Mouse (Mus musculus) midbrain, embryonic 16.5 days (tissue): ENCODE measurements around the gene Prr12. TPM values are rescaled to one million over a fixed set of nuclear protein-coding genes. Genes with fewer than 3 reads are reported as not detected.

Experiments used
- ATAC-seq: fragments of 200-750 bp; cut with Nextera tagmentation; 2 replicates; pipeline ENCODE4 v1.8.0; 2017; ENCODE audit warnings: moderate TSS enrichment
- H3K27ac ChIP-seq: fragments of 300-500 bp; sonication (generic); 2 replicates; pipeline ENCODE4 v1.5.1; 2014; ENCODE audit warnings: mild to moderate bottlenecking, low read length, mixed read lengths
- H3K27me3 ChIP-seq: fragments of 300-500 bp; sonication (generic); 2 replicates; pipeline ENCODE4 v1.6.1; 2014; ENCODE audit warnings: low read depth, low read length, mixed read lengths; ENCODE audit not compliant: control insufficient read depth, insufficient read depth
- H3K36me3 ChIP-seq: fragments of 300-500 bp; sonication (generic); 2 replicates; pipeline ENCODE4 v1.6.1; 2014; ENCODE audit warnings: mild to moderate bottlenecking, low read length, moderate library complexity, mixed read lengths; ENCODE audit not compliant: control insufficient read depth, insufficient read depth
- H3K4me1 ChIP-seq: fragments of 300-500 bp; sonication (generic); 2 replicates; pipeline ENCODE4 v1.6.1; 2014; ENCODE audit warnings: mild to moderate bottlenecking, low read length, mixed read lengths; ENCODE audit not compliant: control insufficient read depth, insufficient read depth
- H3K4me2 ChIP-seq: fragments of 300-500 bp; sonication (generic); 2 replicates; pipeline ENCODE4 v1.6.1; 2014; ENCODE audit warnings: mild to moderate bottlenecking, low read length, mixed read lengths
- H3K4me3 ChIP-seq: fragments of 300-500 bp; sonication (generic); 2 replicates; pipeline ENCODE4 v1.5.1; 2014; ENCODE audit warnings: low read depth, mild to moderate bottlenecking, low read length, moderate library complexity, mixed read lengths
- H3K9ac ChIP-seq: fragments of 300-500 bp; sonication (generic); 2 replicates; pipeline ENCODE4 v1.6.1; 2014; ENCODE audit warnings: low read depth, low read length, mixed read lengths
- H3K9me3 ChIP-seq: fragments of 300-500 bp; sonication (generic); replicated peaks from 2 replicates; pipeline ENCODE4 v1.6.1; 2014; ENCODE audit warnings: mild to moderate bottlenecking, low read length, mixed read lengths; ENCODE audit not compliant: control insufficient read depth, poor library complexity, severe bottlenecking
- WGBS: fragments of 180-500 bp; shearing (Covaris S2); extraction: QIAGEN DNeasy Blood & Tissue Kit; methylation state at CpG from one replicate; pipeline ENCODE4 v1.1.7; 2014; 5-methylcytosine and 5-hydroxymethylcytosine counted together
- polyA plus RNA-seq: library from polyadenylated mRNA; unstranded; fragments of >200 nt; fragmentation: Nextera tagmentation; extraction: Ambion mirVana; gene quantifications from 2 replicates; pipeline ENCODE4 v1.2.1, GENCODE M21; 2015

The Prr12 gene
- polyA plus RNA-seq, 1 experiment from 2014 or later, result 13.6 TPM

GRCm38 (mm10) chr7:45092828-45093515 lies 40.3 kb upstream of the Prr12 start:
- ATAC-seq, result no peak
- 74% methylated on average over 12 of the region's 12 CpGs for WGBS
- Histone ChIP-seq H3K4me2 (no peak overlapping the region), H3K4me1 (peaks cover 5% of the 10 kb centered on the region), H3K9ac (no peak overlapping the region), H3K36me3 (no peaks in the 10 kb centered on the region), H3K9me3 (no peaks in the 10 kb centered on the region), H3K27ac (no peak overlapping the region), H3K4me3 (no peak overlapping the region), H3K27me3 (no peaks in the 10 kb centered on the region)

- Histone ChIP-seq H3K36me3 (no peaks in the 10 kb centered on the region), H3K27ac (no peak within 1 kb of the TSS), H3K4me3 (peak within 1 kb of the TSS; percentile 40), H3K9ac (peak within 1 kb of the TSS; percentile 57), H3K4me2 (peak within 1 kb of the TSS; percentile 60), H3K9me3 (no peaks in the 10 kb centered on the region), H3K4me1 (peaks cover 5% of the 10 kb centered on the region), H3K27me3 (no peaks in the 10 kb centered on the region)
- 0% methylated on average over 16 of the region's 16 CpGs for WGBS
- ATAC-seq, result peak; percentile 94
Measured at GRCm38 (mm10) chr7:45092048-45092447, 39.4 kb upstream of the Prr12 start, which contains the start of gene Rcn3. TSS of gene Rcn3 (minus strand) at chr7:45092221.

GRCm38 (mm10) chr7:45091001-45091990 lies 38.6 kb upstream of the Prr12 start:
- 17% methylated on average over 35 of the region's 35 CpGs for WGBS
- Histone ChIP-seq H3K4me1 (peaks cover 5% of the 10 kb centered on the region), H3K9ac (peak overlapping the region; percentile 57), H3K4me3 (peak overlapping the region; percentile 40), H3K27ac (no peak overlapping the region), H3K9me3 (no peaks in the 10 kb centered on the region), H3K36me3 (peaks cover 3% of the 10 kb centered on the region; the same call in 1 of the 2 replicates), H3K4me2 (peak overlapping the region; percentile 60), H3K27me3 (no peaks in the 10 kb centered on the region)
- ATAC-seq, result peak; percentile 61

- 82% methylated on average over 13 of the region's 13 CpGs for WGBS
- H3K9ac ChIP-seq, result no peak overlapping the region
- H3K27ac ChIP-seq, result no peak overlapping the region
- no peaks in the 10 kb centered on the region for H3K9me3 ChIP-seq
- H3K4me1 ChIP-seq, result peaks cover 5% of the 10 kb centered on the region
- ATAC-seq, result no peak
- no peak overlapping the region for H3K4me2 ChIP-seq
- no peak overlapping the region for H3K4me3 ChIP-seq
- H3K27me3 ChIP-seq, result no peaks in the 10 kb centered on the region
- H3K36me3 ChIP-seq, result peaks cover 5% of the 10 kb centered on the region; the same call in 1 of the 2 replicates
Measured at GRCm38 (mm10) chr7:45090251-45090977, 37.7 kb upstream of the Prr12 start.

GRCm38 (mm10) chr7:45088597-45088996 lies 35.9 kb upstream of the Prr12 start:
- peaks cover 5% of the 10 kb centered on the region for H3K4me1 ChIP-seq
- 97% methylated on average over 17 of the region's 17 CpGs for WGBS
- no peaks in the 10 kb centered on the region for H3K9me3 ChIP-seq
- H3K27me3 ChIP-seq, result no peaks in the 10 kb centered on the region
- no peak overlapping the region for H3K4me2 ChIP-seq
- no peak for ATAC-seq
- no peak overlapping the region for H3K9ac ChIP-seq
- no peak overlapping the region for H3K27ac ChIP-seq
- peaks cover 5% of the 10 kb centered on the region; the same call in 1 of the 2 replicates for H3K36me3 ChIP-seq
- H3K4me3 ChIP-seq, result no peak overlapping the region

GRCm38 (mm10) chr7:45086084-45086483 lies 33.4 kb upstream of the Prr12 start:
- no peak overlapping the region for H3K4me2 ChIP-seq
- H3K36me3 ChIP-seq, result peaks cover 5% of the 10 kb centered on the region; the same call in 1 of the 2 replicates
- WGBS, result 82% methylated on average over 4 of the region's 4 CpGs
- no peak for ATAC-seq
- H3K27ac ChIP-seq, result no peak overlapping the region
- H3K4me1 ChIP-seq, result peaks cover 2% of the 10 kb centered on the region; the same call in 1 of the 2 replicates
- no peak overlapping the region for H3K4me3 ChIP-seq
- no peak overlapping the region for H3K9ac ChIP-seq
- no peaks in the 10 kb centered on the region for H3K27me3 ChIP-seq
- H3K9me3 ChIP-seq, result no peaks in the 10 kb centered on the region

GRCm38 (mm10) chr7:45083300-45083890 lies 30.7 kb upstream of the Prr12 start:
- Histone ChIP-seq H3K9me3 (no peaks in the 10 kb centered on the region), H3K4me3 (no peak overlapping the region), H3K9ac (peak overlapping the region; percentile 20; the same call in 1 of the 2 replicates), H3K4me2 (no peak overlapping the region), H3K36me3 (peaks cover 5% of the 10 kb centered on the region; the same call in 1 of the 2 replicates), H3K27me3 (no peaks in the 10 kb centered on the region), H3K27ac (no peak overlapping the region), H3K4me1 (no peaks in the 10 kb centered on the region)
- ATAC-seq, result no peak
- 81% methylated on average over 22 of the region's 22 CpGs for WGBS
